Mouse (Mus musculus): Measurements from ENCODE around the gene Mageh1. TPM values are rescaled to one million over a fixed set of nuclear protein-coding genes. Genes with fewer than 3 reads are reported as not detected.
"Not testable (repeated sequence)": the region's sequence is repeated elsewhere in the genome, so short reads cannot be mapped to it uniquely, and the experiment has no call there.

Mageh1 gene
- polyA plus RNA-seq (2014; fragmentation: Nextera tagmentation; extraction: Ambion mirVana) = 108 and 125 TPM in 2 replicates

DNA sequence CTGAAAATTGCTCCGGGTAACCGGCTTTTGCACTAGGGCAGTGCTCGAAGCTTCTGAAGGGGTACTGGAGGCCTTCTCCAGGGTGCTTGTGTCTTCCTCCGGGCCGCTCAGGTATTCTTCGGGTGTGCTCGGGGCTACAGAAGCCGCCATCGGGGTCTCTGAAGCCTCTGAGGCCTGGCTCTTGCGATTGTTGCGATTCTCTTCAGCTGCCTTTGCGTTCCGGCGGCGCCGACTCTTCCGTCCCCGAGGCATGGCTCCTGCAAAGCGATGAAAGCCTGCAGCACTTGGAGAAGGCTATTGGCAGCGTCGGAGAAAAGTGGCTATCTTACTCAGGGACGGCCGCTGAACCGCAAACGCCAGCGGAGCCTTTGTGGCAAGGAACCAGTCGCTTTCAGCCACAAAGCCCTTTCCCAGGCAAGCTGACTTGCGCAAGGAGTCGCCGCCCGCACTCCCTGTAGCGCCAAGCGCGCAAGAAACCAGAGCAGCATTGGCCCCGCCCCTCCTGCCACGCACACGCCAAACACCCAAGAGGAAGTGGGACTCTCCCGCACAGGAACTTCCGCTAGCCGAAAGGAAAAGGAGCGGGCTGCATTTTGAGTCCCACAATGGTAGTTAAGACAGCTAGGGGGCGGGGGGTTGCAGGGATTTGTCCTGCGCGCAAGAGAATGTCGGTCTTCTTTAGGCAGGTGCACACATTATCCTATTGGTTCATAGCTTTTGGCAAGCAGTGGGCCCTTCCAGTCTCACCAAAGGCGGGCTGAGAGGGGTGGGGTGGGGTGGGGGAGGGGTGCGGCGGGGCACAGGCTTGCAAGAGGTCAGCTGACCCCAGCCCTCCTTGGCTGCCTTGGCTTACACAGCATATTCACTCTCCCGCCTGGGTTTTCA lies at the start of gene Mageh1:
TSS of gene Mageh1 (minus strand) at position 489 of the 885 bp plus-strand sequence.
- Histone ChIP-seq H3K4me1 (ENCODE audit: control insufficient read depth, insufficient read depth, low read length) (no peaks in the 10 kb centered on the region; the same call in 1 of the 2 replicates), H3K27me3 (ENCODE audit: control insufficient read depth, insufficient read depth, low read length) (no peaks in the 10 kb centered on the region), H3K9me3 (ENCODE audit: control insufficient read depth, low read length) (no peaks in the 10 kb centered on the region), H3K4me2 (ENCODE audit: low read depth, low read length) (peak within 1 kb of the TSS; percentile 63), H3K9ac (replicated peaks; ENCODE audit: low read depth, low read length) (peak within 1 kb of the TSS; percentile 69), H3K36me3 (ENCODE audit: control insufficient read depth, insufficient read depth, low read length) (no peaks in the 10 kb centered on the region), H3K4me3 (ENCODE audit: low read depth, low read length) (peak within 1 kb of the TSS; percentile 50), H3K27ac (ENCODE audit: low read depth, low read length) (peak within 1 kb of the TSS; percentile 92)
- 13% methylated on average over 48 of the region's 49 CpGs for WGBS
- peak; percentile 97 for ATAC-seq (ENCODE audit: low read depth)

DNA sequence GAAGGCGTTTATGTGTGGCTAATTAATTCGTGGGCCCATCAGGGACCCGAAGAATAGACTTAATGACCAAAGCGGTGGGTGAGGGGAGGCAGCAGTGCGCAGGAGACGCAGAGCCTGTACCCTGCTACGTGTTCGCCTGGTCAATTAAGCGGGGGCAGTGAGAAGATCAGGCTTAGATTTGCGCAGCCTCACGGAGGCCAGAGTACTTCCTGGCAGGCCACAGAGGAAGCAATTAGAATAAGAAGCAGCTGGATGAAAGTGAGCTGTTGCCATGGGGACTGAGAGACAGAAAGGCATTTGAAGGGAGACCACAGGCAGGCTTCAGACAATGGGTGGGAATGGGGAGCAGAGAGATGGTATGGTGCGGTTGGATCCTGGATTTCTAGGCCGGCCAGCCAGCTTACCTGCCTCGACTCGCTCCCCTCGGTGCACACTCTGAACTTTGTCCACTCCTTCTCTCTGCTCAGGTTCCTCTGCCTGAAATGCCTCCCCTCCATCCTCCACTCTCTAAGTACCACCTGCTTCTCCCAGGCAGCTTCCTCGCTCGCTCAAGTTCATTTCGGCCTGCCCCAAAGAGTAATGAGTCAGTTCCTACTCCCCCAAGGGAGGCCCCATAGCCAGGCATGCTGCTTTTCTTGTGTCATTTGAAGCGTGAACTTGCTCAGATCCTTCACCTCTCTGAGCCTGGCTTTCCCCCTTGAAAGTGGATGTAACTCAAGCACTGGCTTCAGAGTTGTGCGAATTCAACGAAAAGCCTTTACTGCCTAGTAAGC lies 783 bp upstream of the Mageh1 start:
- peak; percentile 92 for ATAC-seq (ENCODE audit: low read depth)
- 18% methylated on average over 6 of the region's 22 CpGs for WGBS
- H3K9me3 ChIP-seq (ENCODE audit: control insufficient read depth, low read length); H3K36me3 ChIP-seq (ENCODE audit: control insufficient read depth, insufficient read depth, low read length); H3K4me1 ChIP-seq (ENCODE audit: control insufficient read depth, insufficient read depth, low read length); H3K27me3 ChIP-seq (ENCODE audit: control insufficient read depth, insufficient read depth, low read length): not testable (repeated sequence)
- Histone ChIP-seq H3K9ac (replicated peaks; ENCODE audit: low read depth, low read length) (peak overlapping the region; percentile 69; the same call in 1 of the 2 replicates), H3K4me2 (ENCODE audit: low read depth, low read length) (peak overlapping the region; percentile 63), H3K4me3 (ENCODE audit: low read depth, low read length) (peak overlapping the region; percentile 50), H3K27ac (ENCODE audit: low read depth, low read length) (peak overlapping the region; percentile 92)

DNA sequence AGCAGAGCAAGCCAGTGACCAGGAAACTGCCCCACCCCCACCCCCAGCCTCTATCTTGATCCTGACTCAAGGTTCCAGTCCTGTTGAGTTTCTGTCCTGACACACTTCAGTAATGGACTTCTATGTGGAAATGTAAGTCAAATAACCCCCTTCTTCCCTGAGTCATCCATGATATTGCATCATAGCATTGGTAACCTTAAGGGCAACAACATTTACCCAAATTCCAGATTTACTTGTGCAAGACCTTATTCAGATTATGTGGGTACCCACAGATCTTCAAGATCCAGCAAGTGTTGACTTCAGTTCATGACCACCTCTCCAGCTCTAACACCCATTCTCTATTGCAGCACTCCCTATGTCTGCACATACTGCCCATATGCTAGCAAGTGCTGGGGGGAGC lies 5.8 kb downstream of the Mageh1 start:
- ATAC-seq (ENCODE audit: low read depth); H3K4me2 ChIP-seq (ENCODE audit: low read depth, low read length); H3K27me3 ChIP-seq (ENCODE audit: control insufficient read depth, insufficient read depth, low read length); H3K36me3 ChIP-seq (ENCODE audit: control insufficient read depth, insufficient read depth, low read length); H3K4me1 ChIP-seq (ENCODE audit: control insufficient read depth, insufficient read depth, low read length); H3K9ac ChIP-seq (replicated peaks; ENCODE audit: low read depth, low read length); H3K4me3 ChIP-seq (ENCODE audit: low read depth, low read length); H3K9me3 ChIP-seq (ENCODE audit: control insufficient read depth, low read length); H3K27ac ChIP-seq (ENCODE audit: low read depth, low read length): not testable (repeated sequence)

DNA sequence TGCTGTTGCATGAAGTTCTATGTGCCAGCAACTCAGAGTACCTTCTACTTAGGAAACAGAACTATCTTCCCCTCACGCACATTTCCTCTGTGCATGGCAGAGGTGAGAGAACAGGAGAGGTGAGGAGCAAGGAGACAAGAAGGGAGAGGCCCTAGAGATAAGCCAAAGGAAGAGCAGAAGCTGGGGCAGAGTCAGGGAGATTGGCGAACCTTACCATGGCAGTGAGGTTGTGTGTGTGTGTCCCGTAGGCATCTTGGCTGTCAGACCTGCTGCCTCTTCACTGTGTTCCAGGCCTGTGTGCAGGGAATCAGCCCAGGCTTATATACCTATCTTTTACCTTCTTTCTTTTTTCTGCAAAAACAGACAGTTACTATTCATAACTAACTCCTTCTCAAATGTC lies 11.7 kb downstream of the Mageh1 start:
- ATAC-seq (ENCODE audit: low read depth); H3K9me3 ChIP-seq (ENCODE audit: control insufficient read depth, low read length); H3K4me2 ChIP-seq (ENCODE audit: low read depth, low read length); H3K27me3 ChIP-seq (ENCODE audit: control insufficient read depth, insufficient read depth, low read length); H3K4me1 ChIP-seq (ENCODE audit: control insufficient read depth, insufficient read depth, low read length); H3K4me3 ChIP-seq (ENCODE audit: low read depth, low read length); H3K9ac ChIP-seq (replicated peaks; ENCODE audit: low read depth, low read length); H3K36me3 ChIP-seq (ENCODE audit: control insufficient read depth, insufficient read depth, low read length); H3K27ac ChIP-seq (ENCODE audit: low read depth, low read length): not testable (repeated sequence)
- no CpG with 5 or more reads among the region's 3 CpGs for WGBS

DNA sequence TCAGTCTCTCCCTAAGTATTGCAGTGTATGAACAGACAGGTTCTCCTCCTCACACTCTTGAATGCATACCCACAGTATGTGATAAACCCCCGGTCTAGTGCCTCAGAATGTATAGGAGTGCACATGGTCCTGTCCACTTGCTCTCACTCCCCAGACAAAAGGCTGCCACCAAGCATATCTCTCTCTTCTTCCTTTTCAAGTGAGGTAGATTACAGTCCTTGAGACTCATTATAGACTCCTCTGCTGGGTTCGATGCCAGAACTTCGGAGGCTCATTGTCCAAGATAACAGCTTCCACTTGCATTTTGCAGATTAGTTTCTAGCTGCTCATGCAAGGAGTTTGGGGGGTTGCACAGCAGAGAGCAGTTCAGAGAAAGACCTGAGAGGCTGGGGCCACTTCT lies 12.1 kb downstream of the Mageh1 start:
- H3K27ac ChIP-seq (ENCODE audit: low read depth, low read length); H3K4me1 ChIP-seq (ENCODE audit: control insufficient read depth, insufficient read depth, low read length); H3K4me3 ChIP-seq (ENCODE audit: low read depth, low read length); H3K36me3 ChIP-seq (ENCODE audit: control insufficient read depth, insufficient read depth, low read length); H3K4me2 ChIP-seq (ENCODE audit: low read depth, low read length); ATAC-seq (ENCODE audit: low read depth); H3K27me3 ChIP-seq (ENCODE audit: control insufficient read depth, insufficient read depth, low read length); H3K9me3 ChIP-seq (ENCODE audit: control insufficient read depth, low read length); H3K9ac ChIP-seq (replicated peaks; ENCODE audit: low read depth, low read length): not testable (repeated sequence)
- WGBS = no CpG with 5 or more reads among the region's 3 CpGs

DNA sequence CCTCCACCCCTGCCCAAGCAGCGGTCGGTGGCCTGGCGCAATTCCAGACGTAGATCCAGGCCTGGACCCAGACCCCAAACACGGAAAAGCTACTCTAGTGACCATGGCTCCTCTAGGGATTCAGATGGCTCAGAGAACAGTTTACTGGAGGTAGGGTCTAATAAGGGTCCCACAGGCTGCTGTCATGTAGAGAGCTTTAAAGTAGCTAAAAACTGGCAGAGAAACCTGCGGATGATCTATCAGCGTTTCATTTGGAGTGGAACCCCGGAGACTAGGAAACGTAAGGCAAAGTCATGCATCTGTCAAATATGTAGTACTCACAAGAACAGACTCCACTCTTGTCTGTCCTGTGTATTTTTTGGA lies 29.7 kb downstream of the Mageh1 start:
- peak overlapping the region; percentile 50 for H3K4me2 ChIP-seq (ENCODE audit: low read depth, low read length)
- peak overlapping the region; percentile 60; the same call in 1 of the 2 replicates for H3K9ac ChIP-seq (replicated peaks; ENCODE audit: low read depth, low read length)
- peak; percentile 45; the same call in 1 of the 2 replicates for ATAC-seq (ENCODE audit: low read depth)
- peak overlapping the region; percentile 48 for H3K4me3 ChIP-seq (ENCODE audit: low read depth, low read length)
- WGBS = 29% methylated on average over 9 of the region's 9 CpGs
- H3K36me3 ChIP-seq (ENCODE audit: control insufficient read depth, insufficient read depth, low read length) = no peaks in the 10 kb centered on the region
- peak overlapping the region; percentile 84; the same call in 1 of the 2 replicates for H3K27ac ChIP-seq (ENCODE audit: low read depth, low read length)
- H3K9me3 ChIP-seq (ENCODE audit: control insufficient read depth, low read length) = no peaks in the 10 kb centered on the region
- no peaks in the 10 kb centered on the region for H3K4me1 ChIP-seq (ENCODE audit: control insufficient read depth, insufficient read depth, low read length)
- no peaks in the 10 kb centered on the region for H3K27me3 ChIP-seq (ENCODE audit: control insufficient read depth, insufficient read depth, low read length)

DNA sequence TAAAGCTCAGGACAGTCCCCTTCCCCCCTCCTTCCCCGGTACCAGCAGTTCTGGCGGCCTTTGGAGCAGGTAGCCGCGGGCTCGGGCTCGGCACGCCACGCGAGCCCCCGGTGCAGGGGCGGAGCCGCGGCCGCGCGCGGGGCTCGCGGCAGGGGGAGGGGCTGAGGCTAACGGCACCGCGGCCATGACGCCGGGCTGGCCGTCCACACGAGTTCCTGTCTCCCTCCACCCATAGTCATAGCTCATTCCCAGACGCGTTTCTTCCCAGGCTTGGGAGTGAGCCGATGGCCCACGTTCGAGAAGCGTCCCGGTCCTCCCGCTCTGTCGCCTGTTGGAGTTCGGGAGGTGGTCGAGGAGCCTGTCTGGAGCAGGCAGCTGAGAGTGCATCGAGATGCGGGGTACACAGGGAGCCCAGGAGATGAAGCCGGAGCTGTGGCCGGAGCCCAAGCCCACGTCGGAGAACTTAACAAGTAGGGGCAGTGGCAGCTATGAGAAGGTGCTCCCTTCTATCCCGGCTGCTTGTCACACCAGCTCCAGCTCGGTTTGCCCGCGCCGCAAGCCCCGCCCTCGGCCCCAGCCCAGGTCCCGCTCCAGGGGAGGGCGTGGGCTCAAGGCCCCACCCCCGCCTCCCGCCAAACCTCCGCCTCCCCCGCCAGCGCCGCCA lies 30.2 kb downstream of the Mageh1 start:
- Histone ChIP-seq H3K9ac (replicated peaks; ENCODE audit: low read depth, low read length) (peak overlapping the region; percentile 60), H3K4me2 (ENCODE audit: low read depth, low read length) (peak overlapping the region; percentile 50), H3K4me3 (ENCODE audit: low read depth, low read length) (peak overlapping the region; percentile 48), H3K9me3 (ENCODE audit: control insufficient read depth, low read length) (no peaks in the 10 kb centered on the region), H3K4me1 (ENCODE audit: control insufficient read depth, insufficient read depth, low read length) (no peaks in the 10 kb centered on the region), H3K27me3 (ENCODE audit: control insufficient read depth, insufficient read depth, low read length) (no peaks in the 10 kb centered on the region), H3K27ac (ENCODE audit: low read depth, low read length) (peak overlapping the region; percentile 84), H3K36me3 (ENCODE audit: control insufficient read depth, insufficient read depth, low read length) (no peaks in the 10 kb centered on the region)
- peak; percentile 93 for ATAC-seq (ENCODE audit: low read depth)
- 19% methylated on average over 54 of the region's 58 CpGs for whole genome bisulfite sequencing

DNA sequence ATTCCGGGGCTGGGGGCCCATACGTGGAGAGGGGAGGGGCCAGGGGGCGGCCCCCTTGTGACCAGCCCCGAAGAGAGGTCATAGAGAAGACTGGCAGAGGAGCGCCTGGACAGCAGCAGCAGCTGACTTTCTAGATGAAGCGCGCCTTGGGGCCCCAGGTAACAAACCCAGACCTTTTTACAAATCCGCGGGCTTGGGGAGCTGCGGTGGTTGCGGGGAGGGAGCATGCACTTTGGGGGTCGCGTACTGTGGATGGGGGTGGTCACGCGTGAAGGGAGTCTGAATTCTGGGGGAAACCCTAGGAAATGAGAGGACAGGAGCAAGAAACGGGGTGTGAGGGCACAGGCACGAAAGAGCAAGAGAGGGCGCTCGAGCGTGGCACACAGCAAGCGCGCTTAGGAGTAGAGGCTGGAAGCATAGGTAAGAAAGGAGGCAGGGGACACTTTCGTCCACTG lies 31.0 kb downstream of the Mageh1 start, which contains the start of gene Usp51:
TSS of gene Usp51 (plus strand) at position 83 of the 455 bp plus-strand sequence.
- peak within 1 kb of the TSS; percentile 84 for H3K27ac ChIP-seq (ENCODE audit: low read depth, low read length)
- WGBS = 19% methylated on average over 23 of the region's 23 CpGs

More for the DNA sequence above, 31.0 kb downstream of the Mageh1 start, which contains the start of gene Usp51:
- peak; percentile 85 for ATAC-seq (ENCODE audit: low read depth)
- Histone ChIP-seq H3K4me1 (ENCODE audit: control insufficient read depth, insufficient read depth, low read length) (no peaks in the 10 kb centered on the region), H3K27me3 (ENCODE audit: control insufficient read depth, insufficient read depth, low read length) (no peaks in the 10 kb centered on the region), H3K4me2 (ENCODE audit: low read depth, low read length) (peak within 1 kb of the TSS; percentile 50), H3K4me3 (ENCODE audit: low read depth, low read length) (peak within 1 kb of the TSS; percentile 48), H3K9ac (replicated peaks; ENCODE audit: low read depth, low read length) (peak within 1 kb of the TSS; percentile 60), H3K36me3 (ENCODE audit: control insufficient read depth, insufficient read depth, low read length) (no peaks in the 10 kb centered on the region), H3K9me3 (ENCODE audit: control insufficient read depth, low read length) (no peaks in the 10 kb centered on the region)

All from neural tube, embryonic 14.5 days (tissue).